8 mouse cellular contexts compared by ENCODE assay signal in the genomic region with DNA sequence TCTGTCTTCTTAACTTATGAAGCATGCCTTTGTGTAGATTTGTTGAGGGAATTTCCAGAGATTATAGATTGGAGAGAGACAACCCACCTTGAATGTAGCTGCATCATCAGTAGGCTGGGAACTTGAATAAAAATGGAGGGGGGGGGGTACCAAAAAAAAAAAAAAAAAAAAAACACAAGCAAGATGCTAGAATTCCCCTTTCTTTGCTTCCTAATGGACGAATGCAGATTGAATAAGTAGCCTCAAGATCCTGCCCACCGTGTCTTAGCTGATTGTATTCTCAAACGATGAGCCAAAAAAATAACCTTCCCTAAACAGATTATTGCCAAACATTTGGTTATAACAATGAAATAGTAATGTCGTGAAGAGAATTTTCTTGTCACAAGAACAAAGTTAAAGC. TPM values are rescaled to one million over a fixed set of nuclear protein-coding genes. Genes with fewer than 3 reads are reported as not detected.
DNase-seq lines count a peak whose midpoint lies in the region; ATAC-seq lines count a peak whose summit lies in the region.

No protein-coding gene starts in this region.

- H3K27ac ChIP-seq in heart, embryonic 16.5 days (ENCODE audit: low read length), result no peak overlapping the region
- peak overlapping the region; percentile 98 for H3K27ac ChIP-seq in hindbrain, embryonic 12.5 days
- H3K27ac ChIP-seq in midbrain, embryonic 11.5 days (ENCODE audit: low read depth, low read length), result peak overlapping the region; percentile 91; the same call in 1 of the 2 replicates

- ATAC-seq in heart, embryonic 16.5 days (replicated peaks; ENCODE audit: extremely low read depth, insufficient read depth, low FRiP score), result no peak
- no peak for ATAC-seq in hindbrain, embryonic 12.5 days (ENCODE audit: low FRiP score)
- ATAC-seq in midbrain, embryonic 11.5 days (ENCODE audit: low FRiP score), result no peak

- DNase-seq in heart, adult 11 months, result no peak
- peak; percentile 31 for DNase-seq in MN1 (ENCODE audit: low spot score)
- no peak for DNase-seq in midbrain, embryonic 11.5 days (ENCODE audit: low spot score, missing footprints)
- no peak for DNase-seq in thymus, postnatal 36 days
- DNase-seq in urinary bladder, postnatal 25 days (ENCODE audit: low spot score), result no peak
- no peak for DNase-seq in left cerebral cortex, postnatal 25 days (ENCODE audit: low spot score in 2 of 2)

- intact Hi-C loops in left cerebral cortex, postnatal 25 days (cut with DNase I), result no loop called here

- no peaks in the 10 kb centered on the region for H3K36me3 ChIP-seq in heart, embryonic 16.5 days (ENCODE audit: control insufficient read depth, insufficient read depth)
- 0 out of 2 replicates have a peak, but pooled peaks cover 2% of the 10 kb centered on the region for H3K36me3 ChIP-seq in hindbrain, embryonic 12.5 days
- no peaks in the 10 kb centered on the region for H3K36me3 ChIP-seq in midbrain, embryonic 11.5 days (ENCODE audit: control insufficient read depth, insufficient read depth, low read length)

- peak overlapping the region; percentile 84 for H3K4me2 ChIP-seq in heart, embryonic 16.5 days (ENCODE audit: low read depth, low read length)
- peak overlapping the region; percentile 78 for H3K4me2 ChIP-seq in hindbrain, embryonic 12.5 days (replicated peaks)
- peak overlapping the region; percentile 78 for H3K4me2 ChIP-seq in midbrain, embryonic 11.5 days

- H3K4me3 ChIP-seq in heart, embryonic 16.5 days (ENCODE audit: low read length), result peak overlapping the region; percentile 76
- peak overlapping the region; percentile 64 for H3K4me3 ChIP-seq in hindbrain, embryonic 12.5 days
- H3K4me3 ChIP-seq in midbrain, embryonic 11.5 days (ENCODE audit: low read depth, low read length), result peak overlapping the region; percentile 63

- 27% methylated on average over 4 of the region's 4 CpGs for WGBS in heart, embryonic 16.5 days
- WGBS in hindbrain, embryonic 12.5 days, result 29% methylated on average over 4 of the region's 4 CpGs
- WGBS in midbrain, embryonic 11.5 days, result 38% methylated on average over 4 of the region's 4 CpGs

- H3K4me1 ChIP-seq in heart, embryonic 16.5 days (ENCODE audit: control insufficient read depth, insufficient read depth, low read length), result no peaks in the 10 kb centered on the region; the same call in 1 of the 2 replicates
- H3K4me1 ChIP-seq in hindbrain, embryonic 12.5 days, result peaks cover 5% of the 10 kb centered on the region; the same call in 1 of the 2 replicates
- H3K4me1 ChIP-seq in midbrain, embryonic 11.5 days (ENCODE audit: control insufficient read depth, insufficient read depth, low read length), result peaks cover 8% of the 10 kb centered on the region

- no peaks in the 10 kb centered on the region for H3K27me3 ChIP-seq in heart, embryonic 16.5 days (ENCODE audit: control insufficient read depth, insufficient read depth, low read length)
- H3K27me3 ChIP-seq in hindbrain, embryonic 12.5 days, result no peaks in the 10 kb centered on the region
- H3K27me3 ChIP-seq in midbrain, embryonic 11.5 days (ENCODE audit: control insufficient read depth, insufficient read depth, low read length), result no peaks in the 10 kb centered on the region

- H3K9me3 ChIP-seq in heart, embryonic 16.5 days (replicated peaks; ENCODE audit: control insufficient read depth, low read length), result no peaks in the 10 kb centered on the region
- H3K9me3 ChIP-seq in hindbrain, embryonic 12.5 days (replicated peaks), result no peaks in the 10 kb centered on the region
- H3K9me3 ChIP-seq in midbrain, embryonic 11.5 days (ENCODE audit: control insufficient read depth, low read length), result no peaks in the 10 kb centered on the region

- peak overlapping the region; percentile 86 for H3K9ac ChIP-seq in heart, embryonic 16.5 days (ENCODE audit: low read length)
- peak overlapping the region; percentile 77 for H3K9ac ChIP-seq in hindbrain, embryonic 12.5 days
- H3K9ac ChIP-seq in midbrain, embryonic 11.5 days (ENCODE audit: low read length), result peak overlapping the region; percentile 82

RNA-seq across cellular contexts. Expression of gene Nupr1l, which starts 0.6 kb away (rescaled TPM):
- polyA plus RNA-seq in heart, embryonic 16.5 days (2015; fragmentation: Nextera tagmentation; extraction: Ambion mirVana), result 1.7 and 2.3 TPM in 2 replicates
- polyA plus RNA-seq in hindbrain, embryonic 12.5 days (2016; fragmentation: Nextera tagmentation; extraction: Ambion mirVana), result 4.7 and 6.6 TPM in 2 replicates
- 3.7 and 5.4 TPM in 2 replicates for polyA plus RNA-seq in midbrain, embryonic 11.5 days (2014; fragmentation: Nextera tagmentation; extraction: Ambion mirVana)
- total RNA-seq in left cerebral cortex, postnatal 25 days (2021), result 1 to 10 TPM; 1.3 to 3.2 TPM

RNA-seq across cellular contexts. Expression of gene Phkg1, which starts 9.4 kb away (rescaled TPM):
- polyA plus RNA-seq in heart, embryonic 16.5 days (2015; fragmentation: Nextera tagmentation; extraction: Ambion mirVana), result 1.9 and 2.2 TPM in 2 replicates
- polyA plus RNA-seq in hindbrain, embryonic 12.5 days (2016; fragmentation: Nextera tagmentation; extraction: Ambion mirVana), result 0.34 and 0.46 TPM in 2 replicates
- polyA plus RNA-seq in midbrain, embryonic 11.5 days (2014; fragmentation: Nextera tagmentation; extraction: Ambion mirVana), result 0.18 and 0.22 TPM in 2 replicates
- 10 to 100 TPM; 15.0 to 17.0 TPM for total RNA-seq in left cerebral cortex, postnatal 25 days (2021)

RNA-seq across cellular contexts. Expression of gene Zbed5, which starts 12.3 kb away (rescaled TPM):
- polyA plus RNA-seq in heart, embryonic 16.5 days (2015; fragmentation: Nextera tagmentation; extraction: Ambion mirVana), result 2.3 TPM in 2 replicates
- polyA plus RNA-seq in hindbrain, embryonic 12.5 days (2016; fragmentation: Nextera tagmentation; extraction: Ambion mirVana), result 10.9 and 12.4 TPM in 2 replicates
- 7.1 and 9.3 TPM in 2 replicates for polyA plus RNA-seq in midbrain, embryonic 11.5 days (2014; fragmentation: Nextera tagmentation; extraction: Ambion mirVana)
- total RNA-seq in left cerebral cortex, postnatal 25 days (2021), result 1 to 10 TPM; 4.6 to 5.8 TPM

RNA-seq across cellular contexts. Expression of gene Chchd2, which starts 20.5 kb away (rescaled TPM):
- 1,037 and 1,041 TPM in 2 replicates for polyA plus RNA-seq in heart, embryonic 16.5 days (2015; fragmentation: Nextera tagmentation; extraction: Ambion mirVana)
- polyA plus RNA-seq in hindbrain, embryonic 12.5 days (2016; fragmentation: Nextera tagmentation; extraction: Ambion mirVana), result 714 and 768 TPM in 2 replicates
- 880 and 964 TPM in 2 replicates for polyA plus RNA-seq in midbrain, embryonic 11.5 days (2014; fragmentation: Nextera tagmentation; extraction: Ambion mirVana)
- 100 to 1,000 TPM; 441 to 443 TPM for total RNA-seq in left cerebral cortex, postnatal 25 days (2021)

RNA-seq across cellular contexts. Expression of gene Vkorc1l1, which starts 34.0 kb away (rescaled TPM):
- polyA plus RNA-seq in heart, embryonic 16.5 days (2015; fragmentation: Nextera tagmentation; extraction: Ambion mirVana), result 13.3 TPM in 2 replicates
- 40.9 and 42.4 TPM in 2 replicates for polyA plus RNA-seq in hindbrain, embryonic 12.5 days (2016; fragmentation: Nextera tagmentation; extraction: Ambion mirVana)
- 36.0 and 36.8 TPM in 2 replicates for polyA plus RNA-seq in midbrain, embryonic 11.5 days (2014; fragmentation: Nextera tagmentation; extraction: Ambion mirVana)
- 10 to 100 TPM; 44.6 to 46.3 TPM for total RNA-seq in left cerebral cortex, postnatal 25 days (2021)
